Mouse (Mus musculus): ENCODE measurements at regions not wholly inside any gene's neighbourhood (a gene's known extent, or its start where the extent isn't known, plus 50 kb on each side); places are given as distances from the start of the nearest gene placed in this dataset.

- no peak for DNase-seq (ENCODE audit: low spot score in 2 of 2)
Measured at GRCm38 (mm10) chrX:99292758-99293157, 156.8 kb downstream of the Efnb1 start.

GRCm38 (mm10) chrX:99291965-99292364 is 156.0 kb downstream of the Efnb1 start:
- DNase-seq (ENCODE audit: low spot score in 2 of 2): no peak

- DNase-seq (ENCODE audit: low spot score in 2 of 2): no peak
Measured at GRCm38 (mm10) chrX:99291423-99291963, 155.6 kb downstream of the Efnb1 start.

GRCm38 (mm10) chrX:99287988-99288387 is 152.1 kb downstream of the Efnb1 start:
- peak; percentile 18 to 48 for DNase-seq (ENCODE audit: low spot score in 2 of 2)

- DNase-seq (ENCODE audit: low spot score in 2 of 2): no peak
Measured at GRCm38 (mm10) chrX:99286876-99287275, 150.9 kb downstream of the Efnb1 start.

- DNase-seq (ENCODE audit: low spot score in 2 of 2): no peak
Measured at GRCm38 (mm10) chrX:99285611-99286010, 149.7 kb downstream of the Efnb1 start.

- DNase-seq (ENCODE audit: low spot score in 2 of 2): no peak
Measured at GRCm38 (mm10) chrX:99280991-99281390, 145.1 kb downstream of the Efnb1 start.

GRCm38 (mm10) chrX:99280543-99280942 is 144.6 kb downstream of the Efnb1 start:
- DNase-seq (ENCODE audit: low spot score in 2 of 2): no peak

- DNase-seq (ENCODE audit: low spot score in 2 of 2): no peak
Measured at GRCm38 (mm10) chrX:99275536-99275935, 139.6 kb downstream of the Efnb1 start.

GRCm38 (mm10) chrX:99271908-99272307 is 136.0 kb downstream of the Efnb1 start:
- DNase-seq (ENCODE audit: low spot score in 2 of 2): no peak

- DNase-seq (ENCODE audit: low spot score in 2 of 2): no peak
Measured at GRCm38 (mm10) chrX:99249038-99249607, 113.2 kb downstream of the Efnb1 start.

GRCm38 (mm10) chrX:99248181-99248580 is 112.3 kb downstream of the Efnb1 start:
- no peak for DNase-seq (ENCODE audit: low spot score in 2 of 2)

- no peak for DNase-seq (ENCODE audit: low spot score in 2 of 2)
Measured at GRCm38 (mm10) chrX:99246704-99247103, 110.8 kb downstream of the Efnb1 start.

GRCm38 (mm10) chrX:99246051-99246450 is 110.1 kb downstream of the Efnb1 start:
- DNase-seq (ENCODE audit: low spot score in 2 of 2): no peak

GRCm38 (mm10) chrX:99245541-99245940 is 109.6 kb downstream of the Efnb1 start:
- DNase-seq (ENCODE audit: low spot score in 2 of 2): no peak

- no peak for DNase-seq (ENCODE audit: low spot score in 2 of 2)
Measured at GRCm38 (mm10) chrX:99243251-99243650, 107.3 kb downstream of the Efnb1 start.

- DNase-seq (ENCODE audit: low spot score in 2 of 2): no peak
Measured at GRCm38 (mm10) chrX:99241684-99242118, 105.8 kb downstream of the Efnb1 start.

GRCm38 (mm10) chrX:99233035-99233434 is 97.1 kb downstream of the Efnb1 start:
- no peak for DNase-seq (ENCODE audit: low spot score in 2 of 2)

GRCm38 (mm10) chrX:99232331-99232730 is 96.4 kb downstream of the Efnb1 start:
- DNase-seq (ENCODE audit: low spot score in 2 of 2): no peak

- no peak for DNase-seq (ENCODE audit: low spot score in 2 of 2)
Measured at GRCm38 (mm10) chrX:99225111-99225752, 89.3 kb downstream of the Efnb1 start.

GRCm38 (mm10) chrX:99222017-99222416 is 86.1 kb downstream of the Efnb1 start:
- DNase-seq (ENCODE audit: low spot score in 2 of 2): no peak

- no peak for DNase-seq (ENCODE audit: low spot score in 2 of 2)
Measured at GRCm38 (mm10) chrX:99220674-99221455, 84.9 kb downstream of the Efnb1 start.

Data from left cerebral cortex, adult 18-20 months (tissue).